Mouse (Mus musculus) telencephalon, adult 2 months (tissue): ENCODE data around the gene Olfr703.

Experiments
- DNase-seq: peaks from one replicate; pipeline ENCODE4 v3.0.0-alpha.2; 2011; ENCODE audit warnings: low read depth, low spot score

Olfr703 gene

GRCm38 (mm10) chr7:106843060-106843459, at the start of gene Olfr703:
Gene Olfr703, plus strand, starts transcription at chr7:106843360.
- DNase-seq: no peak

DNA sequence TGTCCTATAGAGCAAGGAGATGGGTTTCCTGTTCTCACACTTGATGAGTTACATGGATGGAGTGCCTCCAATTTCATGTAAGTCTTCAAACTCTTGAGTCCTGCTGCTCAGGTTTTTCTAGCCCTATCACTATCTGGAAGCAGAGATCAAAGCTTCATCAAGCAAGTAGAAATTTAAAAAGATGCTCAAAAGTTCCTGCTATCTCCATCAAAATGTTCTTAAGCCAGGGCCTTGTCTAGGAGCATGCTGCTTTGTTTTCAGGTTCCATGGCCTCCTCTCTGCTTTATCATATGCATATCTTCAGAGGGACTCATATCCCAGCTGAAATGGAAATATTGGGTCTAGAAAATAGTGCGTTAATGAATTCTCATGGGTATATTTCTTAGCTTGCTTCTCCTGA, 34.4 kb upstream of the Olfr703 start, which contains the start of gene Olfr700:
Gene Olfr700, minus strand, starts transcription at position 101 of the 400 bp plus-strand sequence.
- DNase-seq: no peak

DNA sequence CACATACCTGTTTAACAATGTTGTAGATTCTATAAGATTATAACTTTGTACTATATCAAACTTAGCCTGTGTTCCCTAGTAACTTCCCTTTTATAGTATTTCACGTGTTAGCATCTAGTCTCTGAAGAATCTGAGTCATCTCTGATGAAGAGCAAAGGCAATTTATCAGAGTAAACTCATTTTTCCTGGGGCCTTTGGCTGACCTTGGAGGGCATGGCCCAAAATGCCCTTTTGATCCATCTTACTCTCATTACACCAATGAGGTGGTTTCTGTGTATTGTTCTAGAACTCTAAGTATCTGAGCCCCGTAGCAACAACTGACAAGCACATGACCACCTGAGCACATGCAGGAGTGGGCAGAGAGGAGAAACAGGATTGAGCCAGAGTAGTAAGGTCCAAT, 29.3 kb upstream of the Olfr703 start, which contains the start of gene Olfr701:
Gene Olfr701, plus strand, starts transcription at position 301 of the 400 bp plus-strand sequence.
- DNase-seq: no peak

DNA sequence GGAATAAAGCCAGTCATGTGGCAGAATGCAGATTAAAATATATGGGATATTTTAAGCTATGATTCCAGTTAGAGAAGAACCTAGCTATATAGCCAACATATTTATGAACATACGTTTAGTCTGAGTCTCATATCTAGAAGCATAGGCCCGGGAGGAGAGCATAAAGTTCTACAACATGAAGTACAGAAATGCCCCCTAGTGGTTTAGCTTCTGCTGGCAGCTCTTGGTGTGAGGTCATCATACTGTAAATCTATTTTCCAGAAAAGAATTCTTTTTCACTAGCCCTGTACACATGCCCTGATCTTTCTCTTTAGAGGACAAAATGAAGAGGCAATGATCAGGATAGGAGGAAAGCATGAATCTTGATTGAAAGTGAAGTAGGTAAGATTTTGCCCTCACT, 27.4 kb upstream of the Olfr703 start:
- no peak for DNase-seq

DNA sequence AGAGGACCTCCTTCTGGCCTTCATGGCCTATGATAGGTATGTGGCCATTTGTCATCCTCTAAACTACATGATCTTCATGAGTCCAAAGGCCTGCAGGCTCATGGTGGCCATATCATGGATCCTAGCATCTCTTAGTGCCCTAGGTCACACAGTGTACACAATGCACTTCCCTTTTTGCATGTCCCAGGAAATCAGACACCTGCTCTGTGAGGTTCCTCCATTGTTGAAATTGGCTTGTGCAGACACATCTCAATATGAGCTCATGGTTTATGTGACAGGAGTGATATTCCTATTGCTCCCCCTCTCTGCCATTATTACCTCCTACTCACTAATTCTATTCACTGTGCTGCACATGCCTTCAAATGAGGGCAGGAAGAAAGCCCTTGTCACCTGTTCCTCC, 24.7 kb upstream of the Olfr703 start:
- no peak for DNase-seq

DNA sequence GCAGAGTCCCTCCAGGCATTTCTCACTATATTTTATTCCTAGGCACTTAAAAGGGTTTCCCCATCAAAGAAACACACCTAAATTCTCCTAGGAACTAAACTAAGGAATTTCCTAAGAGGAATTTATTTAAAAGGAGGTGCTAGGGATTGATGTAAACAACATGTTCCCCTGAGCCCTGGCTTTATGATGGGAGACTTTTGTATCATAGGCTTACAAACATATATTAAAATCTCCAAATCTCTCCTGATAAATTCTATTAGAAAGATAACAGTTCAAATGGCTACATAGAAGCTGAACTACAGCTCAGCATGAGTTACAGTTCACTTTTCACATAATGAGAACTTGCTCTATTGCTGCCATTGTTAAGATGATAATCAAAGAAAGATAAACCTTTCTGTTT, 9.4 kb upstream of the Olfr703 start, which contains the start of gene Olfr702:
Gene Olfr702, minus strand, starts transcription at position 101 of the 400 bp plus-strand sequence.
- DNase-seq: no peak

DNA sequence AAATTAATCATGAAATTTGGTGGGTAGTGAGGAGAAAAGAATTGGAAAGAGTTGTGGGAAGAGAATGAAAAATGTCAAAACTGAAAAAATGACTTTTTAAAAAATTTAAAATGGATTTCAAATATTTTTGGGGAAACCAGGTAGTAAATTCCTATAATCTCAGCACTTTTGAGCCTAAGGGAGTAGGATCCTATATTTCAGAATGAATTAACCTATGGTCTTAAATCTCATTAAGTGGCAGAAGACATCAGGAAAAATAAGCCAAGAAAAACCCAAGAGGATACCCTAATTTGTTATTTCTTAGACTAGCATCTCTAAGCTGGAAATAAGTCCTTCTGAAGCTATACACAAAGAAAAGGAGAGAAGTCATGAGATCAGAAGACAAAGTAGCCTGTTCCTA, 19.7 kb downstream of the Olfr703 start, which contains the start of gene Olfr704:
Gene Olfr704, plus strand, starts transcription at position 301 of the 400 bp plus-strand sequence.
- DNase-seq: no peak

GRCm38 (mm10) chr7:106876791-106877190, 33.6 kb downstream of the Olfr703 start, which contains the start of gene Olfr705:
Gene Olfr705, minus strand, starts transcription at chr7:106876891.
- no peak for DNase-seq

DNA sequence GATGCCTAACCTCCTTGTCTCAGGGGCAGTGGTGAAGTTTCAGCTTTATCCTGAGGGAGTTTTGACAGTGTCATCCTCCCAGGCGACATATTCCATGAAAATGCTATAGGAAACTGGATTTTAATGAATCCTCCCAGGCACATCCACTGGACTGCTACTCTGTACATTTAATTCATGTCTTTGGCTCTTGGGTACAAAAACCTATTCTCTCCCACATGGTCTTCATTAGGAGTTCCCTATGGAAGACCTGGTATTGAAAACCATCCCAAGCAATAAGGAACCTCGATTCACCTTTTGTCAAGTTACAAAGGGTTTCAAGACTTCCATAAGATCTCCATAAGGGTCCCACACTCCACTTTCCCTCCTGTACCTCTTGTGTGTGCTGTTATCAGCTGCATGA, 44.9 kb downstream of the Olfr703 start, which contains the start of gene Olfr706:
Gene Olfr706, minus strand, starts transcription at position 101 of the 400 bp plus-strand sequence.
- no peak for DNase-seq
